Mouse (Mus musculus) gastrocnemius, postnatal 14 days (tissue): ENCODE measurements around the gene G3bp1. TPM values are rescaled to one million over a fixed set of nuclear protein-coding genes. Genes with fewer than 3 reads are reported as not detected.

Experiments
- DNase-seq: peaks from one replicate; pipeline ENCODE4 v3.0.0; 2021; ENCODE audit warnings: mixed read lengths
- intact Hi-C: fragments of 180-260 bp; cut with DNase I; formaldehyde crosslinking; loops from one replicate; pipeline ENCODE4 v1.15.1; 2025; ENCODE audit warnings: low total_unique reads
- microRNA-seq, 2 experiments: library from miRNA; unstranded; fragments of <30 nt; microRNA quantifications; one replicate each; pipeline ENCODE4 v1.2.0; 2021
- total RNA-seq, 2 experiments: library from RNA; stranded (reverse); gene quantifications; 2 replicates each; pipeline ENCODE4 v1.2.3; 2021

Gene G3bp1
- total RNA-seq, 2 experiments from 2014 or later: 54.8 to 64.9 TPM

- peak; percentile 17 for DNase-seq
These were observed 63.9 kb downstream of the G3bp1 start for GRCm38 (mm10) chr11:55533378-55533777.

GRCm38 (mm10) chr11:55534766-55535165 lies 65.3 kb downstream of the G3bp1 start:
- intact Hi-C loops: no loop called here
- no peak for DNase-seq

More at GRCm38 (mm10) chr11:55533378-55533777, 63.9 kb downstream of the G3bp1 start:
- intact Hi-C loops: no loop called here

GRCm38 (mm10) chr11:55542128-55542527 lies 72.6 kb downstream of the G3bp1 start:
- intact Hi-C loops: no loop called here

GRCm38 (mm10) chr11:55542671-55543070 lies 73.2 kb downstream of the G3bp1 start:
- intact Hi-C loops: no loop called here
- DNase-seq: no peak

More at GRCm38 (mm10) chr11:55542128-55542527, 72.6 kb downstream of the G3bp1 start:
- DNase-seq: no peak

- intact Hi-C loops: no loop called here
- DNase-seq: no peak
These were observed 76.2 kb downstream of the G3bp1 start for GRCm38 (mm10) chr11:55545690-55546089.

Small RNA genes within 50 kb of the gene (microRNA-seq; reads per million reads assigned to microRNA genes)
- gene Mir7652: 0 reads per million in 2 experiments

Other genes with a start within 250 kb of the G3bp1 start
- gene Fat2, start 133.1 kb upstream of the G3bp1 start, total RNA-seq: under 1 TPM; 0.07 to 0.18 TPM
- gene Sparc, start 46.5 kb upstream of the G3bp1 start, total RNA-seq: 1,000 to 10,000 TPM; 1,630 to 1,800 TPM
- 10 to 100 TPM; 58.7 to 65.7 TPM for gene Atox1, start 8.4 kb upstream of the G3bp1 start, total RNA-seq
- gene Glra1, start 138.5 kb downstream of the G3bp1 start, total RNA-seq: not detected